Mouse (Mus musculus): Measurements from ENCODE around the gene Gm5414.

The Gm5414 gene

GRCm38 (mm10) chr15:101627884-101628283 is at the start of gene Gm5414:
TSS of gene Gm5414 (minus strand) at chr15:101628188.
- TF ChIP-seq GATA4 (IDR thresholded peaks at IDR 0.05; ENCODE audit: insufficient replicate concordance, low read length), result no peak

GRCm38 (mm10) chr15:101675978-101676377 is 48.0 kb upstream of the Gm5414 start:
- no peak for TF ChIP-seq GATA4 (IDR thresholded peaks at IDR 0.05; ENCODE audit: insufficient replicate concordance, low read length)

GRCm38 (mm10) chr15:101652736-101653265 is 24.8 kb upstream of the Gm5414 start:
- no peak for TF ChIP-seq GATA4 (IDR thresholded peaks at IDR 0.05; ENCODE audit: insufficient replicate concordance, low read length)

- TF ChIP-seq GATA4 (IDR thresholded peaks at IDR 0.05; ENCODE audit: insufficient replicate concordance, low read length), result no peak
These were observed 19.3 kb upstream of the Gm5414 start, which contains the start of gene Gm5478 for GRCm38 (mm10) chr15:101647280-101647679. TSS of gene Gm5478 (minus strand) at chr15:101647380.

GRCm38 (mm10) chr15:101599123-101599522 is 28.9 kb downstream of the Gm5414 start:
- no peak for TF ChIP-seq GATA4 (IDR thresholded peaks at IDR 0.05; ENCODE audit: insufficient replicate concordance, low read length)

GRCm38 (mm10) chr15:101588216-101588615 is 39.8 kb downstream of the Gm5414 start:
- no peak for TF ChIP-seq GATA4 (IDR thresholded peaks at IDR 0.05; ENCODE audit: insufficient replicate concordance, low read length)

GRCm38 (mm10) chr15:101584456-101584855 is 43.5 kb downstream of the Gm5414 start:
- no peak for TF ChIP-seq GATA4 (IDR thresholded peaks at IDR 0.05; ENCODE audit: insufficient replicate concordance, low read length)

- no peak for TF ChIP-seq GATA4 (IDR thresholded peaks at IDR 0.05; ENCODE audit: insufficient replicate concordance, low read length)
These were observed 44.6 kb downstream of the Gm5414 start for GRCm38 (mm10) chr15:101583211-101583965.

GRCm38 (mm10) chr15:101581701-101582100 is 46.3 kb downstream of the Gm5414 start:
- TF ChIP-seq GATA4 (IDR thresholded peaks at IDR 0.05; ENCODE audit: insufficient replicate concordance, low read length), result no peak

- no peak for TF ChIP-seq GATA4 (IDR thresholded peaks at IDR 0.05; ENCODE audit: insufficient replicate concordance, low read length)
These were observed 52.5 kb downstream of the Gm5414 start for GRCm38 (mm10) chr15:101575506-101575905.

All from liver, adult (tissue).